Comparison of ENCODE assay signal across 10 mouse cellular contexts in the genomic region with DNA sequence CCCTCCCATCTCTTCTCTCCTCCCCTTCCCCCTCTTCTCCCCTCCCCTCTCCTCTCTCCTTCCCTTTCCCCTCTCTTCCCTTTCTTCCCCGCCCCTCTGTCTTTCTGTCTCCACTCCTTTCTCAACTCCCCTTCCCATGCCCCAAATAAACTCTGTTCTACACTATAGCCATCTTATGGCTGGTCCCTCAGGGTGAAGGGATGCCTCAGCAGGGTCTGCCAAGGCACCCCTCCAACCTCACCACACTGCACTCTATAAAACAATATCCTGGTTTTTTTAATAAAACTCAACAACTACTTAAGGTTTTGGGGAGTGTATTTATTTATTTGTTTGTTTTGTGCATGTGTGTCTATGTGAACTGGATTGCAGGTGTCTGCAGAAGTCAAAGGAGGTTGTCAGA. TPM values are rescaled to one million over a fixed set of nuclear protein-coding genes. Genes with fewer than 3 reads are reported as not detected.
DNase-seq lines count a peak whose midpoint lies in the region; ATAC-seq and TF ChIP-seq lines count a peak whose summit lies in the region.
"Had no signal": no experiment of that assay in that cellular context is flagged by ENCODE, and none has a peak within 500 bp of the region (broad histone marks: within the 10 kb centered on the region; RNA-seq: fewer than 3 reads in every experiment).

No protein-coding gene starts in this region.

- H3K4me1 ChIP-seq in heart, postnatal 0 days (ENCODE audit: control insufficient read depth, insufficient read depth), result no peaks in the 10 kb centered on the region
- no peaks in the 10 kb centered on the region for H3K4me1 ChIP-seq in heart, adult 2 months (ENCODE audit: control insufficient read depth, insufficient read depth, low read length)
- peaks cover 29% of the 10 kb centered on the region for H3K4me1 ChIP-seq in forebrain, embryonic 13.5 days
- H3K4me1 ChIP-seq in liver, postnatal 0 days (ENCODE audit: insufficient read depth), result peaks cover 10% of the 10 kb centered on the region; the same call in 1 of the 2 replicates

- no peak for TF ChIP-seq CTCF in heart, postnatal 0 days (IDR thresholded peaks at IDR 0.05; ENCODE audit: low read depth)
- no peak for TF ChIP-seq CTCF in heart, adult 2 months (IDR thresholded peaks at IDR 0.05)
- no peak for TF ChIP-seq CTCF in liver, postnatal 0 days (IDR thresholded peaks at IDR 0.05; ENCODE audit: low read depth)

- intact Hi-C loops in heart, adult 2 months (cut with DNase I), result no loop called here

- ATAC-seq in heart, postnatal 0 days (ENCODE audit: insufficient read depth, low read depth), result no peak
- no peak for ATAC-seq in forebrain, embryonic 13.5 days
- ATAC-seq in liver, postnatal 0 days, result no peak

- no peaks in the 10 kb centered on the region for H3K36me3 ChIP-seq in heart, postnatal 0 days (replicated peaks; ENCODE audit: control insufficient read depth, insufficient read depth, low read length)
- no peaks in the 10 kb centered on the region for H3K36me3 ChIP-seq in heart, adult 2 months (ENCODE audit: control insufficient read depth, insufficient read depth, low read length)
- H3K36me3 ChIP-seq in forebrain, embryonic 13.5 days (ENCODE audit: poor library complexity, severe bottlenecking), result no peaks in the 10 kb centered on the region
- H3K36me3 ChIP-seq in liver, postnatal 0 days (replicated peaks; ENCODE audit: insufficient read depth, low read length), result no peaks in the 10 kb centered on the region

- no peak for TF ChIP-seq POLR2A in heart, adult 2 months (IDR thresholded peaks at IDR 0.05; ENCODE audit: insufficient read depth, low read depth, low read length)

- no peak overlapping the region for H3K9ac ChIP-seq in heart, postnatal 0 days (replicated peaks; ENCODE audit: low read depth, low read length)
- H3K9ac ChIP-seq in heart, adult 2 months (ENCODE audit: low read depth, low read length), result no peak overlapping the region
- peak overlapping the region; percentile 60; the same call in 1 of the 2 replicates for H3K9ac ChIP-seq in forebrain, embryonic 13.5 days
- no peak overlapping the region for H3K9ac ChIP-seq in liver, postnatal 0 days (replicated peaks)

- no peak overlapping the region for H3K27ac ChIP-seq in heart, postnatal 0 days (ENCODE audit: low read depth)
- H3K27ac ChIP-seq in heart, adult 2 months, result no peak overlapping the region
- H3K27ac ChIP-seq in forebrain, embryonic 13.5 days, result no peak overlapping the region
- no peak overlapping the region for H3K27ac ChIP-seq in liver, postnatal 0 days (ENCODE audit: low read depth)

- H3K4me3 ChIP-seq in heart, postnatal 0 days (ENCODE audit: low read depth, low read length), result no peak overlapping the region
- H3K4me3 ChIP-seq in heart, adult 2 months, result no peak overlapping the region
- H3K4me3 ChIP-seq in forebrain, embryonic 13.5 days, result peak overlapping the region; percentile 30
- no peak overlapping the region for H3K4me3 ChIP-seq in liver, postnatal 0 days (ENCODE audit: low read depth, low read length)

- H3K27me3 ChIP-seq in heart, postnatal 0 days (ENCODE audit: control insufficient read depth, insufficient read depth, low read length), result peaks cover 9% of the 10 kb centered on the region; the same call in 1 of the 2 replicates
- peaks cover 6% of the 10 kb centered on the region; the same call in 1 of the 2 replicates for H3K27me3 ChIP-seq in heart, adult 2 months (ENCODE audit: control insufficient read depth, insufficient read depth, low read length)
- peaks cover 30% of the 10 kb centered on the region for H3K27me3 ChIP-seq in forebrain, embryonic 13.5 days
- no peaks in the 10 kb centered on the region for H3K27me3 ChIP-seq in liver, postnatal 0 days (ENCODE audit: insufficient read depth, low read length)

- TF ChIP-seq EP300 in heart, postnatal 0 days (IDR thresholded peaks at IDR 0.05; ENCODE audit: low read depth), result no peak
- TF ChIP-seq EP300 in heart, adult 2 months (IDR thresholded peaks at IDR 0.05; ENCODE audit: insufficient read depth, low read depth, low read length), result no peak
- no peak for TF ChIP-seq EP300 in liver, postnatal 0 days (IDR thresholded peaks at IDR 0.05; ENCODE audit: low read depth)

- 75% methylated on average over 1 of the region's 1 CpGs for WGBS in heart, postnatal 0 days
- WGBS in heart, adult 2 months, result 86% methylated on average over 1 of the region's 1 CpGs
- 50% methylated on average over 1 of the region's 1 CpGs for WGBS in forebrain, embryonic 13.5 days
- WGBS in liver, postnatal 0 days (ENCODE audit: insufficient replicate concordance), result 76% methylated on average over 1 of the region's 1 CpGs

- H3K9me3 ChIP-seq in heart, postnatal 0 days (replicated peaks; ENCODE audit: control insufficient read depth, low read length), result peaks cover 6% of the 10 kb centered on the region; the same call in 1 of the 2 replicates
- no peaks in the 10 kb centered on the region for H3K9me3 ChIP-seq in forebrain, embryonic 13.5 days (replicated peaks)
- H3K9me3 ChIP-seq in liver, postnatal 0 days (ENCODE audit: low read length), result no peaks in the 10 kb centered on the region

- peak overlapping the region; percentile 58; the same call in 1 of the 2 replicates for H3K4me2 ChIP-seq in heart, postnatal 0 days (ENCODE audit: low read depth, low read length)
- peak overlapping the region; percentile 61 for H3K4me2 ChIP-seq in forebrain, embryonic 13.5 days
- 0 out of 2 replicates have a peak overlapping the region, but pooled peaks have one; percentile 63 for H3K4me2 ChIP-seq in liver, postnatal 0 days (ENCODE audit: low read depth, low read length)

- no peaks in the 10 kb centered on the region for H3K79me2 ChIP-seq in heart, adult 2 months (replicated peaks; ENCODE audit: control insufficient read depth, insufficient read depth, low read length)

- no peak for DNase-seq in heart, postnatal 0 days (ENCODE audit: low spot score)
- DNase-seq in heart, adult 2 months, result no peak
- peak; percentile 9 for DNase-seq in R1 (ENCODE audit: low read depth, low spot score)
- no peak for DNase-seq in liver, postnatal 0 days
- DNase-seq in ovary, postnatal 14 days (ENCODE audit: low spot score), result no peak
- no peak for DNase-seq in cerebellum, postnatal 4 days (ENCODE audit: low spot score in 2 of 2)
- DNase-seq in gastrocnemius, postnatal 10 days, result no peak
- DNase-seq: right cerebral cortex, postnatal 14 days had no signal

RNA-seq across cellular contexts. Expression of a gene that starts 9.6 kb away (rescaled TPM):
- 6.4 and 23.0 TPM in 2 replicates for total RNA-seq in heart, postnatal 0 days (2014; rRNA removed; ENCODE audit: low replicate concordance)
- polyA plus RNA-seq in heart, postnatal 0 days (2015; fragmentation: Nextera tagmentation; extraction: Ambion mirVana), result 7.0 and 8.7 TPM in 2 replicates
- 1 to 10 TPM; 2.2 to 4.3 TPM for total RNA-seq in heart, adult 2 months (2021)
- polyA plus RNA-seq in heart, adult 2 months (2012; rRNA removed), result 3.7 and 4.7 TPM in 2 replicates
- 61.3 and 84.4 TPM in 2 replicates for polyA plus RNA-seq in forebrain, embryonic 13.5 days (2015; fragmentation: Nextera tagmentation; extraction: Ambion mirVana)
- polyA plus RNA-seq in liver, postnatal 0 days (2015; fragmentation: Nextera tagmentation; extraction: Ambion mirVana), result 2.4 and 2.5 TPM in 2 replicates
- total RNA-seq in gastrocnemius, postnatal 10 days (2021), result 10 to 100 TPM in 1 of 2 experiments, 1 to 10 TPM in 1; 7.6 to 12.6 TPM
- polyA plus RNA-seq: CD4-positive, CD25-positive, alpha-beta regulatory T cell, adult 4 months had no signal
